Mouse (Mus musculus): ENCODE results near the gene Tigar. TPM values are rescaled to one million over a fixed set of nuclear protein-coding genes. Genes with fewer than 3 reads are reported as not detected.

Gene Tigar
- polyA plus RNA-seq, 1 experiment: 4.1 TPM

- DNase-seq: no peak
- 80% methylated on average over 7 of the region's 7 CpGs for WGBS
- no peak for TF ChIP-seq CTCF (IDR thresholded peaks at IDR 0.05; ENCODE audit: insufficient read depth, low read length)
- no peak for TF ChIP-seq POLR2A (IDR thresholded peaks at IDR 0.05; ENCODE audit: borderline replicate concordance, extremely low read depth, low read depth, low read length)
- Histone ChIP-seq H3K4me1 (ENCODE audit: control insufficient read depth, insufficient read depth, low read length) (no peaks in the 10 kb centered on the region), H3K4me3 (replicated peaks; ENCODE audit: extremely low read depth, low read depth, low read length) (no peak overlapping the region)
Observed at GRCm38 (mm10) chr6:127143576-127144288, 34.4 kb upstream of the Tigar start.

- 75% methylated on average over 10 of the region's 10 CpGs for WGBS
Observed at GRCm38 (mm10) chr6:127143124-127143520, 33.8 kb upstream of the Tigar start.

GRCm38 (mm10) chr6:127142154-127143123, 33.1 kb upstream of the Tigar start:
- peak; percentile 31 for DNase-seq
- no peak overlapping the region for H3K4me3 ChIP-seq (replicated peaks; ENCODE audit: extremely low read depth, low read depth, low read length)
- H3K4me1 ChIP-seq (ENCODE audit: control insufficient read depth, insufficient read depth, low read length): no peaks in the 10 kb centered on the region
- TF ChIP-seq CTCF (IDR thresholded peaks at IDR 0.05; ENCODE audit: insufficient read depth, low read length) (peak; percentile 56), POLR2A (IDR thresholded peaks at IDR 0.05; ENCODE audit: borderline replicate concordance, extremely low read depth, low read depth, low read length) (no peak)
- WGBS: 23% methylated on average over 10 of the region's 10 CpGs

More at GRCm38 (mm10) chr6:127143124-127143520, 33.8 kb upstream of the Tigar start:
- Histone ChIP-seq H3K4me1 (ENCODE audit: control insufficient read depth, insufficient read depth, low read length) (no peaks in the 10 kb centered on the region), H3K4me3 (replicated peaks; ENCODE audit: extremely low read depth, low read depth, low read length) (no peak overlapping the region)
- no peak for TF ChIP-seq CTCF (IDR thresholded peaks at IDR 0.05; ENCODE audit: insufficient read depth, low read length)
- no peak for TF ChIP-seq POLR2A (IDR thresholded peaks at IDR 0.05; ENCODE audit: borderline replicate concordance, extremely low read depth, low read depth, low read length)
- DNase-seq: no peak

GRCm38 (mm10) chr6:127138962-127139361, 29.6 kb upstream of the Tigar start:
- TF ChIP-seq POLR2A (IDR thresholded peaks at IDR 0.05; ENCODE audit: borderline replicate concordance, extremely low read depth, low read depth, low read length) (no peak), CTCF (IDR thresholded peaks at IDR 0.05; ENCODE audit: insufficient read depth, low read length) (no peak)
- WGBS: 94% methylated on average over 11 of the region's 11 CpGs
- Histone ChIP-seq H3K4me3 (replicated peaks; ENCODE audit: extremely low read depth, low read depth, low read length) (no peak overlapping the region), H3K4me1 (ENCODE audit: control insufficient read depth, insufficient read depth, low read length) (no peaks in the 10 kb centered on the region)
- DNase-seq: no peak

- TF ChIP-seq POLR2A (IDR thresholded peaks at IDR 0.05; ENCODE audit: borderline replicate concordance, extremely low read depth, low read depth, low read length) (no peak), CTCF (IDR thresholded peaks at IDR 0.05; ENCODE audit: insufficient read depth, low read length) (no peak)
- Histone ChIP-seq H3K4me3 (replicated peaks; ENCODE audit: extremely low read depth, low read depth, low read length) (no peak overlapping the region), H3K4me1 (ENCODE audit: control insufficient read depth, insufficient read depth, low read length) (no peaks in the 10 kb centered on the region)
- no peak for DNase-seq
- 68% methylated on average over 16 of the region's 16 CpGs for WGBS
Observed at GRCm38 (mm10) chr6:127133433-127134245, 24.3 kb upstream of the Tigar start.

GRCm38 (mm10) chr6:127132719-127133118, 23.4 kb upstream of the Tigar start:
- DNase-seq: no peak
- TF ChIP-seq POLR2A (IDR thresholded peaks at IDR 0.05; ENCODE audit: borderline replicate concordance, extremely low read depth, low read depth, low read length): no peak
- no peak for TF ChIP-seq CTCF (IDR thresholded peaks at IDR 0.05; ENCODE audit: insufficient read depth, low read length)
- WGBS: 57% methylated on average over 3 of the region's 3 CpGs
- Histone ChIP-seq H3K4me3 (replicated peaks; ENCODE audit: extremely low read depth, low read depth, low read length) (no peak overlapping the region), H3K4me1 (ENCODE audit: control insufficient read depth, insufficient read depth, low read length) (no peaks in the 10 kb centered on the region)

GRCm38 (mm10) chr6:127131946-127132345, 22.6 kb upstream of the Tigar start:
- Histone ChIP-seq H3K4me1 (ENCODE audit: control insufficient read depth, insufficient read depth, low read length) (no peaks in the 10 kb centered on the region), H3K4me3 (replicated peaks; ENCODE audit: extremely low read depth, low read depth, low read length) (no peak overlapping the region)
- no peak for DNase-seq
- TF ChIP-seq CTCF (IDR thresholded peaks at IDR 0.05; ENCODE audit: insufficient read depth, low read length) (no peak), POLR2A (IDR thresholded peaks at IDR 0.05; ENCODE audit: borderline replicate concordance, extremely low read depth, low read depth, low read length) (no peak)
- WGBS: 67% methylated on average over 3 of the region's 3 CpGs

- WGBS: 85% methylated on average over 13 of the region's 13 CpGs
- H3K4me1 ChIP-seq (ENCODE audit: control insufficient read depth, insufficient read depth, low read length): no peaks in the 10 kb centered on the region
- no peak overlapping the region for H3K4me3 ChIP-seq (replicated peaks; ENCODE audit: extremely low read depth, low read depth, low read length)
- TF ChIP-seq CTCF (IDR thresholded peaks at IDR 0.05; ENCODE audit: insufficient read depth, low read length): no peak
- no peak for TF ChIP-seq POLR2A (IDR thresholded peaks at IDR 0.05; ENCODE audit: borderline replicate concordance, extremely low read depth, low read depth, low read length)
- no peak for DNase-seq
Observed at GRCm38 (mm10) chr6:127130377-127130776, 21.0 kb upstream of the Tigar start.

GRCm38 (mm10) chr6:127129659-127130058, 20.3 kb upstream of the Tigar start:
- H3K4me3 ChIP-seq (replicated peaks; ENCODE audit: extremely low read depth, low read depth, low read length): no peak overlapping the region
- TF ChIP-seq POLR2A (IDR thresholded peaks at IDR 0.05; ENCODE audit: borderline replicate concordance, extremely low read depth, low read depth, low read length) (no peak), CTCF (IDR thresholded peaks at IDR 0.05; ENCODE audit: insufficient read depth, low read length) (no peak)
- WGBS: 92% methylated on average over 14 of the region's 14 CpGs
- no peaks in the 10 kb centered on the region for H3K4me1 ChIP-seq (ENCODE audit: control insufficient read depth, insufficient read depth, low read length)
- DNase-seq: no peak

Data from lung, adult 2 months (tissue).